Mouse (Mus musculus) embryo, embryonic 10.5 days (tissue): ENCODE results near the gene Psrc1.

Source experiments
- DNase-seq: peaks from one replicate; pipeline ENCODE4 v3.0.0-alpha.2; 2015; ENCODE audit warnings: low spot score

Gene Psrc1

GRCm38 (mm10) chr3:108423844-108424801 lies 40.5 kb downstream of the Psrc1 start:
- DNase-seq, result peak; percentile 71

GRCm38 (mm10) chr3:108424944-108425623 lies 41.4 kb downstream of the Psrc1 start:
- DNase-seq, result peak; percentile 55

- DNase-seq, result no peak
These were observed 42.0 kb downstream of the Psrc1 start for GRCm38 (mm10) chr3:108425624-108426018.

- peak; percentile 66 for DNase-seq
These were observed 49.0 kb downstream of the Psrc1 start for GRCm38 (mm10) chr3:108432542-108433187.

GRCm38 (mm10) chr3:108433188-108433880 lies 49.7 kb downstream of the Psrc1 start:
- DNase-seq, result peak; percentile 92

- no peak for DNase-seq
These were observed 50.3 kb downstream of the Psrc1 start for GRCm38 (mm10) chr3:108433881-108434495.

- DNase-seq, result no peak
These were observed 52.2 kb downstream of the Psrc1 start for GRCm38 (mm10) chr3:108435701-108436379.

- no peak for DNase-seq
These were observed 52.7 kb downstream of the Psrc1 start for GRCm38 (mm10) chr3:108436380-108436714.
